In the genomic region with DNA sequence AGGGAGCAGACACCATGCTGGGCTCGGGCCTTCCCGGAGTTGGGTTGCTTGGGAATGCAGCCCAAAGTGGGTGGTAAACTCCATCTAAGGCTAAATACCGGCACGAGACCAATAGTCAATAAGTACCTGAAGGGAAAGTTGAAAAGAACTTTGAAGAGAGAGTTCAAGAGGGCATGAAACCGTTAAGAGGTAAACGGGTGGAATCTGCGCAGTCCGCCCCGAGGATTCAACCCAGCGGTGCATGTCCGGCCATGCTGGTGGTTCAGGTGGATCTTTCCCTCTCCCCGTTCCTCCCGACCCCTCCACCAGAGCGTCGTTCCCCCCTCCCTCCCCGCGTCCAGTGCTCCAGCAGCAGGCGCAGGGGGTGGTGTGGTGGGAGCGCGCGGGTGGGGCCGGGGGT, we compare ENCODE assay signal across 8 mouse cellular contexts.
A peak's percentile ranks its signal among the peaks of the same experiment; 100 is the strongest.
DNase-seq lines count a peak whose midpoint lies in the region; ATAC-seq lines count a peak whose summit lies in the region.

No protein-coding gene starts in this region.

- peak; percentile 11 for DNase-seq in ovary, postnatal 14 days (ENCODE audit: low spot score)
- no peak for DNase-seq in ovary, postnatal 10 days (ENCODE audit: low spot score)
- peak; percentile 46 for DNase-seq in c-Kit-negative CD71-positive TER-119-positive erythroid progenitor cells, embryonic 14.5 days (ENCODE audit: low read depth, low spot score)
- DNase-seq in forebrain, embryonic 11.5 days (ENCODE audit: low spot score) = peak; percentile 89
- peak; percentile 82 for DNase-seq in midbrain, embryonic 14.5 days
- peak; percentile 68 for DNase-seq in thymus, postnatal 0 days (ENCODE audit: low spot score)

- H3K9me3 ChIP-seq in forebrain, embryonic 11.5 days (ENCODE audit: control insufficient read depth, low read length) = peaks cover 10% of the 10 kb centered on the region; the same call in 1 of the 2 replicates
- peaks cover 17% of the 10 kb centered on the region for H3K9me3 ChIP-seq in hindbrain, embryonic 12.5 days (replicated peaks)
- peaks cover 16% of the 10 kb centered on the region for H3K9me3 ChIP-seq in limb, embryonic 13.5 days
- no peaks in the 10 kb centered on the region for H3K9me3 ChIP-seq in midbrain, embryonic 14.5 days (ENCODE audit: control insufficient read depth, low read length)

- no peaks in the 10 kb centered on the region for H3K27me3 ChIP-seq in forebrain, embryonic 11.5 days (ENCODE audit: control insufficient read depth, insufficient read depth, low read length)
- H3K27me3 ChIP-seq in hindbrain, embryonic 12.5 days = no peaks in the 10 kb centered on the region
- no peaks in the 10 kb centered on the region for H3K27me3 ChIP-seq in limb, embryonic 13.5 days
- H3K27me3 ChIP-seq in midbrain, embryonic 14.5 days (ENCODE audit: control insufficient read depth, insufficient read depth, low read length) = no peaks in the 10 kb centered on the region

- H3K4me3 ChIP-seq in forebrain, embryonic 11.5 days (ENCODE audit: low read depth, low read length) = no peak overlapping the region
- no peak overlapping the region for H3K4me3 ChIP-seq in hindbrain, embryonic 12.5 days
- H3K4me3 ChIP-seq in limb, embryonic 13.5 days = no peak overlapping the region
- no peak overlapping the region for H3K4me3 ChIP-seq in midbrain, embryonic 14.5 days (replicated peaks; ENCODE audit: low read depth, low read length)

- peak; percentile 98 for ATAC-seq in forebrain, embryonic 11.5 days (replicated peaks; ENCODE audit: low FRiP score)
- ATAC-seq in hindbrain, embryonic 12.5 days (ENCODE audit: low FRiP score) = peak; percentile 97
- peak; percentile 97 for ATAC-seq in limb, embryonic 13.5 days (ENCODE audit: low FRiP score, low read depth)
- ATAC-seq in midbrain, embryonic 14.5 days (ENCODE audit: low FRiP score, low TSS enrichment) = peak; percentile 95

- no peak overlapping the region for H3K27ac ChIP-seq in forebrain, embryonic 11.5 days (ENCODE audit: low read depth, low read length)
- H3K27ac ChIP-seq in hindbrain, embryonic 12.5 days = no peak overlapping the region
- no peak overlapping the region for H3K27ac ChIP-seq in limb, embryonic 13.5 days
- no peak overlapping the region for H3K27ac ChIP-seq in midbrain, embryonic 14.5 days (replicated peaks; ENCODE audit: low read depth, low read length)

- no peak overlapping the region for H3K9ac ChIP-seq in forebrain, embryonic 11.5 days (ENCODE audit: low read length)
- no peak overlapping the region for H3K9ac ChIP-seq in hindbrain, embryonic 12.5 days
- no peak overlapping the region for H3K9ac ChIP-seq in limb, embryonic 13.5 days
- H3K9ac ChIP-seq in midbrain, embryonic 14.5 days (replicated peaks; ENCODE audit: low read length) = no peak overlapping the region

- H3K4me1 ChIP-seq in forebrain, embryonic 11.5 days (replicated peaks; ENCODE audit: control insufficient read depth, insufficient read depth, low read length) = no peaks in the 10 kb centered on the region
- H3K4me1 ChIP-seq in hindbrain, embryonic 12.5 days = no peaks in the 10 kb centered on the region
- H3K4me1 ChIP-seq in limb, embryonic 13.5 days = no peaks in the 10 kb centered on the region
- no peaks in the 10 kb centered on the region for H3K4me1 ChIP-seq in midbrain, embryonic 14.5 days (ENCODE audit: control insufficient read depth, insufficient read depth, low read length)

- H3K4me2 ChIP-seq in forebrain, embryonic 11.5 days (ENCODE audit: low read depth, low read length, severe bottlenecking) = no peak overlapping the region
- no peak overlapping the region for H3K4me2 ChIP-seq in hindbrain, embryonic 12.5 days (replicated peaks)
- H3K4me2 ChIP-seq in limb, embryonic 13.5 days (replicated peaks) = no peak overlapping the region
- H3K4me2 ChIP-seq in midbrain, embryonic 14.5 days (ENCODE audit: low read length) = no peak overlapping the region

- H3K36me3 ChIP-seq in forebrain, embryonic 11.5 days (ENCODE audit: control insufficient read depth, insufficient read depth, low read length) = no peaks in the 10 kb centered on the region
- H3K36me3 ChIP-seq in hindbrain, embryonic 12.5 days = no peaks in the 10 kb centered on the region
- no peaks in the 10 kb centered on the region for H3K36me3 ChIP-seq in limb, embryonic 13.5 days
- no peaks in the 10 kb centered on the region for H3K36me3 ChIP-seq in midbrain, embryonic 14.5 days (ENCODE audit: control insufficient read depth, insufficient read depth, low read length)

- 51% methylated on average over 22 of the region's 22 CpGs for WGBS in forebrain, embryonic 11.5 days
- 58% methylated on average over 22 of the region's 22 CpGs for WGBS in hindbrain, embryonic 12.5 days
- WGBS in limb, embryonic 13.5 days = 52% methylated on average over 22 of the region's 22 CpGs
- 63% methylated on average over 22 of the region's 22 CpGs for WGBS in midbrain, embryonic 14.5 days
